Mouse (Mus musculus): Measurements from ENCODE around the gene Fam209. TPM values are rescaled to one million over a fixed set of nuclear protein-coding genes. Genes with fewer than 3 reads are reported as not detected.
A peak's percentile ranks its signal among the peaks of the same experiment; 100 is the strongest.

Gene Fam209
- total RNA-seq, 2 experiments from 2014 or later = not detected

DNA sequence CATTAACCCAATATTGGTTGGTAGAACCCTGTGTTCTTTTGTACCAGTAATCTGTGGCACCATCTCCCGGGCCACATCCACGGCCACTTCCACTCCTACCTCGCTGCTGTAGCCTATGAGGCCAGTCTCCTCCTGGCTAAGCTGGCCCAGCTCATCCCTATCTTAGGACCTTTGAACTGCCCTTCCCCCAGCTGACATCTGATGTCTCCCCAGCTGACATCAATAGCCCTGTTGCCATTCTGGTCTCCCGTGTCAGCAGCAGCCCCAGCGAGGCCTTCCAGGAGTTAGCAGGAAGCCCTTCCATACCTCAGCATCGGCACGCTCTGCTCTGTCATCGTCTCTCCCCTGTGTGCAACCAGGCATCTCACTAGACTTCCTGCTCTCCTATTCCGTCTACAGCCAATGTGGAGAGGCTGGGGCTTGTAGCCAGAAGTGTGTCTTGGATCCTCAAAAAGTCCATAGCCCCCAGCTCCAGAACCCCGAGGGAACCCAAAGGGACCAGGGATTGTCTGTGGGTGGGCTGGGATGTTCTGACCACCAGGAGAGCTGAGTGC is 4.5 kb downstream of the Fam209 start:
- no peak for ATAC-seq (replicated peaks; ENCODE audit: low FRiP score, poor library complexity, severe bottlenecking)

DNA sequence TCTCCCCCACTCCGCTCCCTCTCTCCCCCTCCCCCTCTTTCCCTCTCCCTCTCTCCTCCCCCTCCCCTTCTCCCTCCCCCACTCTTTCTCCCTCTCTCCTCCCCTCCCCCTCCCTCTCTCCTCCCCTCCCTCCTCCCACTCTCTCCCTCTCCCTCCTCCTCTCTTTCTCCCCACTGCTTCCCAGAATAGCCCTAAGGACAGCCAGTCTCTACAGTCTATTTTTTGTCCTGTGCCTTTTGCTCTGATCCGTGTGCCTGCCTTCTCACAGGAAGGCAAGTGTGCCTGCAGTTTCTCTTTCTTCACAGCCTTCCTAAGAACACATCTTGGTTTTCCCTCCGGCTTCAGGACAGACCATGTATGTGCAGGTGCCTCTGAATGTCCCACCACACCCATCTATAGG is 5.0 kb downstream of the Fam209 start:
- ATAC-seq (replicated peaks; ENCODE audit: low FRiP score, poor library complexity, severe bottlenecking) = no peak

DNA sequence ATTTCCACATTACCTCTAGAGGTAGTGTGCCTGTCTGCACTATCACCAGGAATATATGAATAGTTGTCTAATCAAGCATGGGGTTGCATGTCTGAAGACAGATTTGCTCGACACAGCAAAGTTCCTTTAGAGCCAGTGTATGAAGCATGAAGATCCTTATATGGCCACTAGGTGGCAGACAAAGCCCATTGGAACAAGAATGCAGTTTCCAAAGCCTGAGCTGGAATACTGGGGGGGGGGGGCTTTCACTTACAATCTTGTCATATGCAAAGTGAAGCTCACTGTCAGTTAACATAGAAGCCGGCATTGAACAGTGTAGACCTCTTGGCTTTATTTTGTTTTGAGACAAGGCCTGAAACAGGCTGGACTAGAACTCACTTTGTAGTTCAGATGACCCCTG is 5.5 kb downstream of the Fam209 start:
- peak; percentile 63; the same call in 1 of the 2 replicates for ATAC-seq (replicated peaks; ENCODE audit: low FRiP score, poor library complexity, severe bottlenecking)

DNA sequence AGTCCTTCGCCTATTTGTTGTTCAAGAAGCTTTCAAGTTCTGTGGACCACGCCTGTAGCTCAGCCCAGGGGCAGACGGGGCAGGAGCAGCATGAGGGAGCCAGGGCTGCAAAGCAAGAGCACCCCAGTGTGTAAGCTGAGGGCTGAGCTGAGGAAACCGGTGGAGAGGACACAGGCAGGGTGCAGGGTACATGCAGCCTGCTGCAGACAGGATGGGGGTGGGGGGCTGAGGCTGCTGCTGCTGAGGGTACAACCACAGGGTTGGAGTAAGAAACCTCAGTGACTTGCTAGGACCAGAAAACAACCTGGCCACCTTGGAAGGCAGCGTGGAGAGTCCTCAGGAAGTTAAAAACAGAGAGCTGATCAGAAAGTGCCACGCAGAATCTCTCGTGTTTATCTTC is 8.0 kb downstream of the Fam209 start:
- no peak for ATAC-seq (replicated peaks; ENCODE audit: low FRiP score, poor library complexity, severe bottlenecking)

DNA sequence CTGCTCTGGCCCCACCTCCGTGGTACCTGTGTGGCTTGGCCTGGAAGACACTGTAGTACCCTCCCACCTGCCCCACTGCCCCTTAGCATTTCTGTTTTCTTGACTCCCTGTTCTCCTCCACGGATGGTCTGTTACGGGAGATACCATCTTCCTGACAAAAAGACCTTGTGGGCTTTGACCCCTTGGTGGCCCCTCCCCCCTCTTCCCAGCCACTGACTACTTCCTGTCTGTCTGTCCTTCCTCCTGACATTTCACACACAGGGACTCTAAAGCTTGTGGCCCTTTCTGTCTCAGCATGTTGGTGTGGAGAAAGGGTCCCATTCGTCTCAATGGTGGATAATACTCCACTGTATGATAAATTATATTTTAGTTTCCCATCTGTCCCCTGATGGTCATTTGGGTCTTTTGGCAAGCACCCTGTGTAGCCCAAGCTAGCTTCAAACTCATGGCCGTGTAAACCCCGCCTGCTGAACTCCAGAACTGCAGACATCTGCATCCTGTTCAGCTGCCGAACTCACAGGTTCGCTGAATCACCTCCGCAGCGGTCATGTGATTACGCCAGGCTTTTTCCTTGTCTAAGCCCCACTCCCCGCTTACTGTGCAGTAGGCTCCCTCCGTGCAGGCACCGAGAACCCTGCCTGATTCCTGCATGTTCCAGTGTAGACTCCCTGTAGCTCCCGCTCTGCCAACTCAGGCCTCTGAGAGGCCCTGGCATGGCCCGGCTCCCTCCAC is 9.5 kb downstream of the Fam209 start:
- no peak for ATAC-seq (replicated peaks; ENCODE audit: low FRiP score, poor library complexity, severe bottlenecking)

DNA sequence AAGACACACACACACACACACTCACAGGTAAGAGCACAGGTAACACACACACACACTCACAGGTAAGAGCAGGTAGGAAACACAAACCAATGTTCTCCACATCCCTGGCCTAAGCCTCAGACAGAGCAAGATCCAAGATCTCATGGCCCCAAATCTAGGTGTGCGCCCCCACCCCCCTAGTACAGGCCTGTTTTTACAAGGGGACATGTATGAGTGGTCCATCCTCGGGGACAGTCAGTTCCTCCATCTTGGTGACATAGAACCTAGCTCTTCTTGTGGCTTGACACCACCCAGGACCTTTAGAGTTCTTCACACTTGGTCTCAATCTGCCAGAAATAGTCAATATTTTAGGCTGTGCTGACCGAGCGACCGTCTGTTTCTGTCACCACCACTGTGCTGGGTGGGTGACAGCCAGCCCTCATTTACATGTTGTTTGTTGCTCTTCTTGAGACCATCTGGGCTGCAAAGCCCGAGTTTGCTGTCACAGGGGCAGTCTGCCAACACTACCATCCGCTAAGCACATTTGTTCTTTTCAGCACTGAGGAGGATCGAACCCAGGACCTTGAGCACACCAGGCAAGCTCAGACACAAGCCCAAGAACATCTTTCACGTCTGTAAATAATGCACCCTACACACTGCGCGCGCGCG is 11.6 kb downstream of the Fam209 start:
- no peak for ATAC-seq (replicated peaks; ENCODE audit: low FRiP score, poor library complexity, severe bottlenecking)

DNA sequence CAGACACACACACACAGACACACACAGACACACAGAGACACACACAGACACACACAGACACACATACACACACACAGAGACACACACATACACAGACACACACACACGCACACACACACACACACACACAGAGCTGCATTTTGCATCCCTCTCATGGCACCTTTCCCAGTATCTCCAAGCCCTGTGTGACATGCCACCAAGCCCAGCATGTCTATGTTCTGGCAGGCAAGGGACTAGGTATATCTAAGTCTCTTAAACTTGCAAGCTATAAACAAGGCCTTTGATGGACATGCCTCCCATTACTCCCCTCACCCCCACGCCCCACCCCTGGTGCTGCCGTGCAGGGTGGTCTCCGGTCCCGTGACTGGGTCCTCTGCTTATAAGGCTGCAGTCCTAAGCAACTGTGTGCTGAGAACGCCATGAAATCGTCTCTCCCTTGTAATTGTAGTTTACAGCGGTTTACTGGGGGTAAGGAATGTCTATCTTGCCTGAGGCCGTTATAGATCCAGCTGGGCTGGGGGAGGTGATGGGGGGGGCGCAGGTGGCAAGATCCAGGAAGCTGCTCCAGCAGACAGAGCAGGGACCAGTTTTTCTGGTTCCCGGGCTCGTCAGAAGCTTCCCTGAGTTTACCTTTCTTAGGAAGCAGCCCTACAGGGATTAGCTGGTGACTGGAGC is 12.5 kb downstream of the Fam209 start:
- ATAC-seq (replicated peaks; ENCODE audit: low FRiP score, poor library complexity, severe bottlenecking) = no peak

DNA sequence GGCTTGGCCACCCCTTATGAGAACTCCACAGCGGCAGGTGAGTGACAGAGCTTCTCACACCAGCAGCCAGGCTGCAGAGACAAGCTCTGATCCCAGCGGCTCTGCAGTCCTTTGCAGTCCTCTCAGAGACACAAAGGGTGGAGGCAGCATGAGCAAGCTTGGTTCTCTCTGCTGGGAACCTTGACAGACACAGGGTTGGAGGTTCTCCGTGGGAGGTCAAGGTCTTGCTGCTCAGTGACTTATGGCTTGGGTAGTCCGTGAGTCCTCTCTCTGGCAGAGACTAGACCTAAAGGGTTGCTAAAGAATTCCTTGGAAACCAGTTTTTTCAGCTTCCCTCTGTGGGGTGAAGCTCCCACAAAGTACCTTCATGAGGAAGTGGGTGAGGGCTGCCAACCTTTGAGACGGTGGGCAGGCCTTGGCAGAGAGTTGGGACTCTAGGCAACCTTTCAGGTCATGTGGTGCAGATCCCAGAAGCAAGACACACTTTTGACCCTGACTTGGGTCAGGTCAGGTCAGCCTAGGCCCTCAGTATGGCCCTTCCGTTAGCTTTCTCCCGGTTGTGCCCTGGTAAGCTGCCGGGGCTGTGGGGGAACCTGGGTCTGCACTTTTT is 24.5 kb downstream of the Fam209 start:
- ATAC-seq (replicated peaks; ENCODE audit: low FRiP score, poor library complexity, severe bottlenecking) = no peak

DNA sequence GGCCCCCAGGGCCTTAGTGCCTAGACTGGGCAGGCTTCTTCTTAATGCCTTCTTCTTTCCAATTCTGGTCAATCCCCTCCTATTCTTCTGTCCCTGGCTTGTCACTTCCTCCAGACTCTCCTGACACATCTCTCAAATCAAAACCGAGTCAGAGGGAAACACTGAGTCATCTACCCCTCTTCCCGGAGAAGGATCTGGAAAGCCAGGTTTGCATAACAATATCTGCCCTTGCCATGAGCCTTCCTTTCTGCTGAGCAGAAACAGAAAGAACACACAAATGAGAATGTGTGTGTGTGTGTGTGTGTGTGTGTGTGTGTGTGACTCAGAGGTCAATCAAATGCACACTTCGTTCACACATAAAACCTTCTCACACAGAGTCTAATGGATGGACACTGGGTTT is 26.5 kb downstream of the Fam209 start:
- no peak for ATAC-seq (replicated peaks; ENCODE audit: low FRiP score, poor library complexity, severe bottlenecking)

DNA sequence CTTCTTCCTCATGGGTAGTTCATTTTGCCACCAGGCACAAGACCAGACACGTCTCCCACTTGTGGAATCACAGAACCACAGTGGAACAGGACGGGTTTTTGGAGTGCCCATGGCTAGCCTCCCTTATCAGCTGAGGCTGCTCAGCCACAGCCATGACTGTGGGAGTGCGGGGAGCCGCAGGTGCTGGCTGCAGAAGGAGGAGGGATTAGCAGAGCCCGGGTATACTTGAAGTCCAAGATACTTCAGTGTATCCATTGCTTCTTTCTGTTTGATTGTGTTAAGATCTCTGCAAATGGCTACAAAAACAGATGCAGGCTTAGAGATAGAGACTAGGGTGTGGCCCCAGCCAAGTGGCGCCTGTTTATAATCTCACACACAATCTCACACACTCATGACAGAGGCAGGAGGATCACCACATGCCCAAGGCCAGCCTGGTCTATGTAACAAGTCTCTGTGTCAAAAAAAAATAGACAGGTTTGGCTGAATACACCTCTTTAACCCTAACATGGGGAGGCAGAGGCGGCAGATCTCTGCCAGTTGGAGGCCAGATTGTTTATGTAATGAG is 28.5 kb downstream of the Fam209 start:
- no peak for ATAC-seq (replicated peaks; ENCODE audit: low FRiP score, poor library complexity, severe bottlenecking)

DNA sequence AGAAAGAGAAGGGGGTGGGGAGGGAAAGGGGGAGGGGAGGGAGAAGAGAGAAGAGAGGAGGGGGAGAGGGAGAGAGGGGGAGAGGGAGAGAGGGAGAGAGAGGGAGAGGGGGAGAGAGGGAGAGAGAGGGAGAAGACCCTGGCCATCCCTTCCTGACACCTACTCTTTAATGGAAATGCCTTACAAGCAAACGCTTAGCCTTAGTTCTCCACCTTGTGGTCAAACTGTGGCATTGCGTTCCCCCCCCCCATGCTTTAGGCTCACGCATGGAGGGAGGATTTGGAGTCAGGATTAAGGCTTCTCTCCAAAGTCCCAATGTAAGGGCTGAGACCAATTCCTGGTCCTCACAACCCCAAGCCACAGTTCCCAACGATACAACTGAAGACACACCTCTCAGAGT is 29.0 kb downstream of the Fam209 start:
- no peak for ATAC-seq (replicated peaks; ENCODE audit: low FRiP score, poor library complexity, severe bottlenecking)

DNA sequence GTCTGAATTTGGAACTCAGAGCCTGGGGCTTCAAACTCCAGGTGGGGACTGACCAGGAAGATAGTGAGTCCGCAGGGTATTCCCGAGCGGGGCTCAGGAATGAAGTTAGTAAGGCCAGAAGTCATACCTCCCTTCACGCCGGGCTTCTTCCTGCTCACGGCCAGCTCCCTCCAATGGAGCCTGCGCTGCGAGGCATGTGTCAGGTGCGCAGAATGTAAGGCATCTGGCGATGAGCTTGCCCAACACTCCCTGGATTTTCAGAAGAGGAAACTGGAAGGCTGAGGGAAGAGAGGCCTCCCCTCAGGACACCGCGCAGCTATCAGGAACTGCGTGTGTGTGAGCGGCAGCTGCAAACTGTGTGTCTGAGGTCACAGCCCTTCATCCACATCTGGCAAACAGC is 29.8 kb downstream of the Fam209 start:
- no peak for ATAC-seq (replicated peaks; ENCODE audit: low FRiP score, poor library complexity, severe bottlenecking)

DNA sequence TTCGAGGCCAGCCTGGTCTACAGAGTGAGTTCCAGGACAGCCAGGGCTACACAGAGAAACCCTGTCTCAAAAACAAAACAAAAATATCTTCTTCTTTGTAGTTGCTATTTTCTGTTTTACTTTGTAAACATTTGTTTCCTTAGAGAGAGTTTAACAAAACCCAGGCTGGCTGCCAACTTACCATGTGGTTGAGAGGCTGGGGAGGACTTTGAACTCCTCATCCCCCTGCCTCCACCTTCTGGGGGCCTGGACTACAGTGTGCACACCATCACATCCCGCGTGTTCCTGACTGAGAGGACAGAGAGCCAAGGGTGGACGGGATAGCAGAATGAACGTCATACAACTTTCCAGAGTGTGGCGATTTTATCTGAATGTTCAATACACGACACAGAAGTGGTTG is 33.8 kb downstream of the Fam209 start:
- ATAC-seq (replicated peaks; ENCODE audit: low FRiP score, poor library complexity, severe bottlenecking) = no peak

DNA sequence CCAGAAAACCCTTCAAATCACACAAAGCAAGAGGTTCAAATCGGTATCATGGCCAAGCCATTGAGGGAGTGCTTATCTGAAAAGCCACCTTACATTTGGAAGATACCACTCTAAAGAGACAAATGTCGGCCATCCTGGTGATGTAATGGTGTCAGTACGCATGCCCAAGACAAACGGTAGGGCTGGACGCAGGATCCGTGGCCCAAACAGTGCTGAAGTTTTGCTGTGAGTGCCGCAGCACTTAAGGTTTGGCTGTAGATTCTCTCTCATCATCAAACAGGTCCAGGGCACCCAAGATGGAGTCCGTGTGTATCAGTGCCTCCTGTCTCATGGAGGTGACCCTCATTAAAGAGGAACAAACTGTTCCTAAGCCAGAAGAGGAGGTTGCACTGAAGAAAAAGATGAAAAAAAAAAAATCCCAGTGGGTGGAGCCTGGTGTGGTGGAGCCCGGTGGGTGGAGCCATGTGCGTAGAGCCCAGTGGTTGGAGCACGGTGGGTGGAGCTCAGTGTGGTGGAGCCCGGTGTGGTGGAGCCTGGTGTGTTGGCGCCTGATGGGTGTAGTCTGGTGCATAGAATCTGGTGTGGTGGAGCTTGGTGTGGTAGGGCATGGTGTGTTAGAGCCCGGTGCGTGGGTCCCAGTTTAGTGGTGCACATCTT is 37.9 kb downstream of the Fam209 start:
- no peak for ATAC-seq (replicated peaks; ENCODE audit: low FRiP score, poor library complexity, severe bottlenecking)

DNA sequence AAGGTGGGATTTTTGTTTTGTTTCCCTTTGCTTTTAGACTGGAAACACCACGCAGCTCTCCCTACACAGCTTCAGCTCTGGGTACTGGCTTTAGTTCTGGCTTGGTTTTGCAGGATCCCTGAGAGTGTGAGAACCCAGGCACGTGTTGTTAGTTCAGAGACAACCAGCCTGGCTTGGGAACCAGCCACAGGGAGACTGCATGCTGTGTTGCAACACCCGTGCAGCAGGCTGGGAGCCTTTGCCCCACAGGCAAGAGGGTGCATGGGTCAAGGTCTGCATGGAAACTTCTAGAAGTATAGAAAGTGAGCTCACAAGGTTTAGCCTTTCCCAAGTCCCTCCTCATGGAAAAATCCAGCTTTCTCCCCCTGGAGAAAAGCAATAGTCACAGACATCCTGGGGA is 38.6 kb downstream of the Fam209 start:
- ATAC-seq (replicated peaks; ENCODE audit: low FRiP score, poor library complexity, severe bottlenecking) = no peak

DNA sequence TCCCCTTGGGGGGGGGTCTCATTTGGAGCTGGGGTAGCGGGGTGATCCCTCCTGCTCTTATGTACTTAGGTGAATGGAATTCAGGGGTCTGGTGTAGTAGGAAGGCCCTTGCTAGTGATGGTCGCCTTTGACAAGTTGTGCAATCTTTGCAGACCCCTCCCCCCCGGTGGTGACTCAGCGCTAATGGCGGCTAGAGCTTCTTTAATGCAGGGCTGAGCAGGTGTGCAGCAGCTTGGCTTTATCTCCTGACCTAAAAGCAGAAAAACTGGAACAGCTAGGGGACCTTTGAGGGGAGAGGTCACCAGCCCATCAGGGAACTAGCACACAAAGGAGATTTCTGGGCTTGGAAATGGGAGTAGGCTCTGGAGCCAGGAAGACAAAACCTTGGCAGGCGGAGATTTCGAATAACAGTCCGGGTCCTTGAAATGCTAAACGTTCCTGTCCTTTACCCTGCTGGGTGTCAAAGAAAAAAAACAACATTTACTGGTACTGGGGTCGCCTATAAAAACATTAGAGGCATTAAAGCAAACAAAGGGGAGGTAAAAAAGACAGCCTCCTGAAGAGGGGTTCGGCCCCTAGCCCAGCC is 44.2 kb downstream of the Fam209 start:
- no peak for ATAC-seq (replicated peaks; ENCODE audit: low FRiP score, poor library complexity, severe bottlenecking)

DNA sequence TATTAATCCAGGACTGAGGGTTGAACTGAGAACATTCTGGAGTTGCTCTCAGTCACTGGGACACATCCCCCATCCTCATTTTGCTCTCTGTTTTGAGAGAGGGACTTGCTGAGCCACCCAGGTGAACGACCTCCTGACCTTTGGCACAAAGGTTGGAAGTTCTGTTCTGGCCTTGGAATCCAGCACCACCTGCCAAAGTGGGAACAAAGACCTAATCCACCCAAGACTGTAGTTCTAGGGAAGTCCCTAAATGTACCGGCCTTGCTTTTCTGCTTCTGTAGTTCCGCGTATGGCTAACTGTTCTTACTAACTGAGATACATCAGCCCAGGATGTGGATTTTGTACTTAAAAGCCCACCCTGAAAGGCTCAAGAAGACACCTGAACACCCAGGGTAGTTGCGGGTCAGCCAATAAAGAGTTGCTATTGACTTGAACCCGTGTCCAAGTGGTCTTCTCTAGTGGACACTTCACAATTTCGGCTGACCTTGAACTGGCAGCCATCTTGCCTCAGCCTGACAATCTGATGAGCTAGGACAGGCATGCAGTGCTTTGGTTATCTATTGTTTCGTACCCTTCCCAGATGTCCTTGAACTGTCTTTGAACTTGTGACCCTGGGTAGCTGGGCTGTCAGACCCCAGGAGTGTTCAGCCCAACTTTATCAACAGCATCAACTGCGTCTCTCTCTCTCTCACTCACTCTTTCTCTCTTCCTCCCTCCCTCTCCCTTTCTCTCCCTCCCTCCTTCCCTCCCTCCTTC is 48.5 kb downstream of the Fam209 start:
- ATAC-seq (replicated peaks; ENCODE audit: low FRiP score, poor library complexity, severe bottlenecking) = no peak

DNA sequence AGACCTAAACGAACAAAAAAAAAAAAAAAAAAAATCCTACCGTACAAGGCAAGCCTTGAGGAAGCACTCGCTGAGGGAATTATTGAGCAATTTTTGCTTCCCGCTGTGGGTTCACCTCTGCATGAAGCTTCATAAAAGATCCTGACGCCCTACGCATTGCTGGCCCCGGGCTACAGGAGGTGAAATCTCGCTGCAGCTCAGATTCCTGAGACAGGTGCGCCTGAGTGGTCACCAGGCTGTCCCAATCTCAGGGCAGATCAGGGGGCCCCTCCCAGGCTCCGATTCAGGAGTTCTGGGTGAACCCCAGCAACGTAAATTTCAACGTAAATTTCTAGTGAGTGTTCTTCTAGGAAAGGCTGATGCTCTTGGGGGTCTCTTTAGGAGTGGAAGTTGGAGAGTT is 50.2 kb downstream of the Fam209 start:
- no peak for ATAC-seq (replicated peaks; ENCODE audit: low FRiP score, poor library complexity, severe bottlenecking)

Data from erythroblast, adult 5-6 weeks (primary cell).